Mouse (Mus musculus) lung, postnatal 0 days (tissue): Measurements from ENCODE around the gene Cfdp1. TPM values are rescaled to one million over a fixed set of nuclear protein-coding genes. Genes with fewer than 3 reads are reported as not detected.

ENCODE experiments used
- ATAC-seq: fragments of 200-750 bp; cut with Nextera tagmentation; 2 replicates; pipeline ENCODE4 v1.8.0; 2017; ENCODE audit warnings: moderate library complexity
- DNase-seq: peaks from one replicate; pipeline ENCODE4 v3.0.0-alpha.2; 2016; ENCODE audit warnings: low spot score
- H3K27ac ChIP-seq: fragments of 300-500 bp; sonication (generic); 2 replicates; pipeline ENCODE4 v1.5.1; 2014; ENCODE audit warnings: antibody characterized with exemption, mild to moderate bottlenecking, low read length, mixed read lengths
- H3K27me3 ChIP-seq: fragments of 300-500 bp; sonication (generic); replicated peaks from 2 replicates; pipeline ENCODE4 v1.6.1; 2014; ENCODE audit warnings: low read length, mixed read lengths; ENCODE audit not compliant: insufficient read depth
- H3K36me3 ChIP-seq: fragments of 300-500 bp; sonication (generic); 2 replicates; pipeline ENCODE4 v1.6.1; 2014; ENCODE audit warnings: low read length, mixed read lengths; ENCODE audit not compliant: insufficient read depth
- H3K4me1 ChIP-seq: fragments of 300-500 bp; sonication (generic); 2 replicates; pipeline ENCODE4 v1.6.1; 2014; ENCODE audit warnings: antibody characterized with exemption, low read depth, low read length, mixed read lengths; ENCODE audit not compliant: insufficient read depth
- H3K4me2 ChIP-seq: fragments of 300-500 bp; sonication (generic); replicated peaks from 2 replicates; pipeline ENCODE4 v1.6.1; 2014; ENCODE audit warnings: low read depth, mild to moderate bottlenecking, low read length, moderate library complexity, mixed read lengths
- H3K4me3 ChIP-seq: fragments of 300-500 bp; sonication (generic); 2 replicates; pipeline ENCODE4 v1.5.1; 2014; ENCODE audit warnings: low read depth, low read length
- H3K9ac ChIP-seq: fragments of 300-500 bp; sonication (generic); replicated peaks from 2 replicates; pipeline ENCODE4 v1.6.1; 2014; ENCODE audit warnings: low read depth, mild to moderate bottlenecking
- H3K9me3 ChIP-seq: fragments of 300-500 bp; sonication (generic); 2 replicates; pipeline ENCODE4 v1.6.1; 2016; ENCODE audit warnings: low read length, mixed read lengths
- CTCF ChIP-seq: IDR thresholded peaks from 2 replicates; pipeline ENCODE4 v1.5.1; 2016; ENCODE audit warnings: antibody characterized with exemption, mild to moderate bottlenecking
- EP300 ChIP-seq: IDR thresholded peaks from 2 replicates; pipeline ENCODE4 v1.6.1; 2016; ENCODE audit warnings: antibody characterized with exemption, mild to moderate bottlenecking, control low read depth
- WGBS: fragments of 180-500 bp; shearing (Covaris S2); extraction: QIAGEN DNeasy Blood & Tissue Kit; methylation state at CpG from one replicate; pipeline ENCODE4 v1.1.7; 2014; 5-methylcytosine and 5-hydroxymethylcytosine counted together
- polyA plus RNA-seq: library from polyadenylated mRNA; unstranded; fragments of >200 nt; fragmentation: Nextera tagmentation; extraction: Ambion mirVana; gene quantifications from 2 replicates; pipeline ENCODE4 v1.2.1, GENCODE M21; 2015

The Cfdp1 gene
- polyA plus RNA-seq, 1 experiment from 2014 or later = 93.9 TPM

GRCm38 (mm10) chr8:111877711-111878110 lies 23.6 kb upstream of the Cfdp1 start:
- Histone ChIP-seq H3K9ac (no peak overlapping the region), H3K4me1 (no peaks in the 10 kb centered on the region), H3K4me2 (no peak overlapping the region), H3K27ac (no peak overlapping the region), H3K27me3 (no peaks in the 10 kb centered on the region), H3K9me3 (no peaks in the 10 kb centered on the region), H3K4me3 (no peak overlapping the region), H3K36me3 (no peaks in the 10 kb centered on the region)
- TF ChIP-seq EP300 (no peak), CTCF (peak; percentile 25; the same call in 1 of the 2 replicates)
- WGBS = 61% methylated on average over 9 of the region's 9 CpGs
- no peak for ATAC-seq
- no peak for DNase-seq

GRCm38 (mm10) chr8:111876355-111876948 lies 22.4 kb upstream of the Cfdp1 start, which contains the start of gene Tmem170:
Gene Tmem170, minus strand, starts transcription at chr8:111876750.
- Histone ChIP-seq H3K27ac (peak within 1 kb of the TSS; percentile 84), H3K9ac (peak within 1 kb of the TSS; percentile 64), H3K4me1 (no peaks in the 10 kb centered on the region), H3K9me3 (no peaks in the 10 kb centered on the region), H3K36me3 (no peaks in the 10 kb centered on the region), H3K4me2 (peak within 1 kb of the TSS; percentile 63), H3K4me3 (peak within 1 kb of the TSS; percentile 77), H3K27me3 (no peaks in the 10 kb centered on the region)
- peak; percentile 98 for DNase-seq
- TF ChIP-seq EP300 (no peak), CTCF (peak; percentile 96)
- ATAC-seq = peak; percentile 99
- 1% methylated on average over 45 of the region's 53 CpGs for WGBS

GRCm38 (mm10) chr8:111875758-111876157 lies 21.7 kb upstream of the Cfdp1 start:
- no peaks in the 10 kb centered on the region for H3K9me3 ChIP-seq
- peak overlapping the region; percentile 63 for H3K4me2 ChIP-seq
- no peaks in the 10 kb centered on the region for H3K4me1 ChIP-seq
- no peak for ATAC-seq
- peak overlapping the region; percentile 77 for H3K4me3 ChIP-seq
- peak overlapping the region; percentile 84 for H3K27ac ChIP-seq
- WGBS = 17% methylated on average over 9 of the region's 9 CpGs
- no peaks in the 10 kb centered on the region for H3K36me3 ChIP-seq
- DNase-seq = peak; percentile 58
- no peaks in the 10 kb centered on the region for H3K27me3 ChIP-seq
- no peak for TF ChIP-seq CTCF
- TF ChIP-seq EP300 = no peak
- peak overlapping the region; percentile 64 for H3K9ac ChIP-seq

- TF ChIP-seq EP300 (no peak), CTCF (no peak)
- Histone ChIP-seq H3K4me3 (no peak overlapping the region), H3K27me3 (no peaks in the 10 kb centered on the region), H3K4me1 (no peaks in the 10 kb centered on the region), H3K9ac (no peak overlapping the region), H3K4me2 (no peak overlapping the region), H3K9me3 (no peaks in the 10 kb centered on the region), H3K27ac (no peak overlapping the region), H3K36me3 (no peaks in the 10 kb centered on the region)
- no peak for DNase-seq
- ATAC-seq = no peak
- WGBS = 90% methylated on average over 3 of the region's 3 CpGs
These were observed 17.2 kb upstream of the Cfdp1 start for GRCm38 (mm10) chr8:111871278-111871677.

GRCm38 (mm10) chr8:111870379-111870778 lies 16.3 kb upstream of the Cfdp1 start:
- WGBS = 86% methylated on average over 3 of the region's 3 CpGs
- TF ChIP-seq EP300 = no peak
- Histone ChIP-seq H3K27me3 (no peaks in the 10 kb centered on the region), H3K4me2 (no peak overlapping the region), H3K36me3 (no peaks in the 10 kb centered on the region), H3K9ac (no peak overlapping the region), H3K4me1 (no peaks in the 10 kb centered on the region), H3K27ac (no peak overlapping the region), H3K4me3 (no peak overlapping the region), H3K9me3 (no peaks in the 10 kb centered on the region)
- DNase-seq = no peak
- no peak for ATAC-seq

GRCm38 (mm10) chr8:111868664-111869063 lies 14.6 kb upstream of the Cfdp1 start:
- no peak overlapping the region for H3K27ac ChIP-seq
- ATAC-seq (no peak), DNase-seq (no peak)
- no peaks in the 10 kb centered on the region for H3K4me1 ChIP-seq
- no peaks in the 10 kb centered on the region for H3K9me3 ChIP-seq
- H3K27me3 ChIP-seq = no peaks in the 10 kb centered on the region
- no peak for TF ChIP-seq EP300
- TF ChIP-seq CTCF = no peak
- WGBS = 24% methylated on average over 2 of the region's 2 CpGs
- H3K36me3 ChIP-seq = no peaks in the 10 kb centered on the region
- H3K9ac ChIP-seq = no peak overlapping the region
- no peak overlapping the region for H3K4me3 ChIP-seq
- no peak overlapping the region for H3K4me2 ChIP-seq
